In the genomic region with DNA sequence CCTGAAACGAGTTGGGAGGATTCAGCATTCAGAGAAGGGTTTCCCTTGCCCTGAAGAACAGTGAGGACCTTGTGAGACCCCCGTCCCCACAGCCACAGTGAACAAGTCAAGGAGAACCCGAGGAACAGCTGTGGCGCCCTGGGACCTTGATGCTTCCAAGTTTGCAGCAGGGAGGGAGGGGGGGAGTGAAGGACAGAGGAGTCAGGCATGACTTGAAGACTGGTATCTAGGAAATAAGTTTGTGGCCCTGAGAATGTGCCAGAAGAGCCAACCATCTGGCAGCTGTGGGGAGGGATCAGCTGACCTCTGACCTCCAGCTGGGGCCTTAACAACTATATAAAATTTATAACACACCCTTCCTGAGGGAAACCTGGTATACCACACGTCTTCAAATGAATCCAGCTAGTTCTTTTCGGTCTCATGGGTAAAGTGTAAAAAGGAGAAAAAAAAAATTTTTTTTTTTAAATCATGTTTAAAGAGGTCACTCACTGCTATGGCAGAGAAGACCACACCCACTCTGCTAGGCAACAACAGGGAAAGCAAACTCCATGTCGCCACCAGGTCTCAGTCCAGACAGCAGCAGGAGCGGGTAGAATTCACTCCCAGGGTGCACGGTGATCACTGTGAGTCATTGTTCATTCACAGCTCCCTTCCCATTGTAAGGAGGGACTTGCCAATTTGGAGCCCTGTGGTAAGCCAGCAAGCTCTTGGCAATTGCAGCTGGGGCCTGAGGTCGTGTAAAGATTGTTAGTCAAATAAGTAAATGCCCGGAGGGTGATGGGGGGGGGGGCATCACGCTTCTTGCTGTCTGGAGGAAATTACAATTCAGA, we compare ENCODE assay signal across 8 mouse cellular contexts. TPM values are rescaled to one million over a fixed set of nuclear protein-coding genes. Genes with fewer than 3 reads are reported as not detected.
A peak's percentile ranks its signal among the peaks of the same experiment; 100 is the strongest.
DNase-seq lines count a peak whose midpoint lies in the region; ATAC-seq lines count a peak whose summit lies in the region.

No protein-coding gene starts in this region.

- no peaks in the 10 kb centered on the region for H3K9me3 ChIP-seq in kidney, embryonic 15.5 days (replicated peaks)
- H3K9me3 ChIP-seq in forebrain, embryonic 15.5 days = no peaks in the 10 kb centered on the region
- no peaks in the 10 kb centered on the region for H3K9me3 ChIP-seq in midbrain, embryonic 13.5 days

- no peak overlapping the region for H3K4me3 ChIP-seq in kidney, embryonic 15.5 days (replicated peaks)
- H3K4me3 ChIP-seq in forebrain, embryonic 15.5 days = no peak overlapping the region
- H3K4me3 ChIP-seq in midbrain, embryonic 13.5 days (replicated peaks) = no peak overlapping the region

- H3K27ac ChIP-seq in kidney, embryonic 15.5 days = 0 out of 2 replicates have a peak overlapping the region, but pooled peaks have one; percentile 68
- H3K27ac ChIP-seq in forebrain, embryonic 15.5 days (replicated peaks) = peak overlapping the region; percentile 72
- H3K27ac ChIP-seq in midbrain, embryonic 13.5 days = peak overlapping the region; percentile 69

- no peak overlapping the region for H3K4me2 ChIP-seq in kidney, embryonic 15.5 days
- no peak overlapping the region for H3K4me2 ChIP-seq in forebrain, embryonic 15.5 days (replicated peaks)
- H3K4me2 ChIP-seq in midbrain, embryonic 13.5 days (replicated peaks) = no peak overlapping the region

- ATAC-seq in kidney, embryonic 15.5 days (replicated peaks; ENCODE audit: low FRiP score) = no peak
- ATAC-seq in forebrain, embryonic 15.5 days (replicated peaks) = peak; percentile 51
- peak; percentile 79 for ATAC-seq in midbrain, embryonic 13.5 days

- no peaks in the 10 kb centered on the region for H3K27me3 ChIP-seq in kidney, embryonic 15.5 days
- H3K27me3 ChIP-seq in forebrain, embryonic 15.5 days = no peaks in the 10 kb centered on the region
- no peaks in the 10 kb centered on the region for H3K27me3 ChIP-seq in midbrain, embryonic 13.5 days

- no peaks in the 10 kb centered on the region for H3K36me3 ChIP-seq in kidney, embryonic 15.5 days
- no peaks in the 10 kb centered on the region for H3K36me3 ChIP-seq in forebrain, embryonic 15.5 days
- no peaks in the 10 kb centered on the region for H3K36me3 ChIP-seq in midbrain, embryonic 13.5 days

- no peak overlapping the region for H3K9ac ChIP-seq in kidney, embryonic 15.5 days
- H3K9ac ChIP-seq in forebrain, embryonic 15.5 days (replicated peaks) = no peak overlapping the region
- no peak overlapping the region for H3K9ac ChIP-seq in midbrain, embryonic 13.5 days (replicated peaks)

- intact Hi-C loops in gastrocnemius, postnatal 14 days (cut with DNase I; ENCODE audit: low total_unique reads) = no loop called here

- peaks cover 22% of the 10 kb centered on the region for H3K4me1 ChIP-seq in kidney, embryonic 15.5 days
- H3K4me1 ChIP-seq in forebrain, embryonic 15.5 days = peaks cover 44% of the 10 kb centered on the region
- H3K4me1 ChIP-seq in midbrain, embryonic 13.5 days (replicated peaks) = peaks cover 37% of the 10 kb centered on the region

- 61% methylated on average over 12 of the region's 12 CpGs for WGBS in kidney, embryonic 15.5 days
- 24% methylated on average over 12 of the region's 12 CpGs for WGBS in forebrain, embryonic 15.5 days
- 20% methylated on average over 12 of the region's 12 CpGs for WGBS in midbrain, embryonic 13.5 days

- DNase-seq in kidney, adult 18-20 months = no peak
- peak; percentile 35 for DNase-seq in MN1 (ENCODE audit: low spot score)
- no peak for DNase-seq in left cerebral cortex, adult 18-20 months (ENCODE audit: low spot score in 2 of 2)
- no peak for DNase-seq in right cerebral cortex, postnatal 25 days
- DNase-seq in gastrocnemius, postnatal 14 days = no peak

RNA-seq across cellular contexts. Expression of a gene that starts 58.3 kb away (rescaled TPM):
- 66.0 and 67.9 TPM in 2 replicates for polyA plus RNA-seq in kidney, embryonic 15.5 days (2015; fragmentation: Nextera tagmentation; extraction: Ambion mirVana)
- 136 and 139 TPM in 2 replicates for polyA plus RNA-seq in forebrain, embryonic 15.5 days (2015; fragmentation: Nextera tagmentation; extraction: Ambion mirVana)
- polyA plus RNA-seq in midbrain, embryonic 13.5 days (2015; fragmentation: Nextera tagmentation; extraction: Ambion mirVana) = 132 and 143 TPM in 2 replicates
- total RNA-seq in left cerebral cortex, adult 18-20 months (2021) = 10 to 100 TPM; 40.2 to 50.3 TPM
- total RNA-seq in gastrocnemius, postnatal 14 days (2021) = 1 to 10 TPM; 5.1 to 6.4 TPM
